Mouse (Mus musculus) B cell, adult 67 days (primary cell): ENCODE measurements around the gene Oaf. TPM values are rescaled to one million over a fixed set of nuclear protein-coding genes. Genes with fewer than 3 reads are reported as not detected.

Experiments
- total RNA-seq, 2 experiments: library from RNA; stranded (reverse); gene quantifications; 4 replicates each; pipeline ENCODE4 v1.2.4; 2023

Oaf gene
- under 1 TPM; 0.36 to 0.55 TPM for total RNA-seq

DNA sequence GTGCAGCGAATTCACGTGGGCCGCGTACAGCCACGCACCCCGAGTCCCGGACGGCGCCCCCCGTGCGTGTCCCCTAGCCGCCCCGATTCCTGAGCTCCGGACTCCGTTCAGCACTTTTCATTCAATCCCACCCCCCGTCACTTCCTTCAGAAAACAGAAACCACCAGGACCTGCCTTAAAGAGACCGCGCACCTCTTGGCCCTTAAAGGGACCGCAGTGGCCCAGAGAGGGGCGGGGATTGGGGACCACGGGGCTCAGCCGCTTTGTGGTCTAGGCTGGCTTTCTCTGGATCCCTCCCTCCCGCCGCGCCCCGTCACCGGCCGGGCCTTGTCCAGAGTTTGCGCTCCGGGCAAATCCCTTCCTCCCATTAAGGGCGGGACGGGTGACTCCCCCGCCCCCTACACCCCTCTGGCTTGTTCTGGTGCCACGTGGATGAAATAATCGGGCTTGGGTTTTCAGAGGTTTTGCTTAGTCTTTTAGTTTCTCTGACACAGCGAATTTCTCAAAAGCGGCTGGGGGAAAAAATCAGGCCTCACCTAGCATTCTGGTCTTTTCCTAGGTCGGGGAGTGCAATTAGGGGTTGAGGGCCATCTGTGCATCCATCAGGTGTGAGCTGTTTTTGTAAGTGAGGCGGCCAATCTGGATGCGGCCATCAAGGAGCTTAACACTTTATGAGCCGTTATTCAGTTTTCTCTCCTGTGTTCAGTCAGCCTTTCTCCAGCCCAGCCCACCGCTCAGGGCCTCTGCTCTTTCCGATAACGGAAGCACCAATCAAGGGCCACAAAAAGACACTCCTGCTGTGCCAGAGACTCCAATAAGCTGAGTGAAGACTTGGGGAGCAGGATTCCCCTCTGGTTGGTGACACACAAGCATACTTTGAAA is at the start of gene Oaf:
Gene Oaf, minus strand, starts transcription at position 200 of the 882 bp plus-strand sequence.

DNA sequence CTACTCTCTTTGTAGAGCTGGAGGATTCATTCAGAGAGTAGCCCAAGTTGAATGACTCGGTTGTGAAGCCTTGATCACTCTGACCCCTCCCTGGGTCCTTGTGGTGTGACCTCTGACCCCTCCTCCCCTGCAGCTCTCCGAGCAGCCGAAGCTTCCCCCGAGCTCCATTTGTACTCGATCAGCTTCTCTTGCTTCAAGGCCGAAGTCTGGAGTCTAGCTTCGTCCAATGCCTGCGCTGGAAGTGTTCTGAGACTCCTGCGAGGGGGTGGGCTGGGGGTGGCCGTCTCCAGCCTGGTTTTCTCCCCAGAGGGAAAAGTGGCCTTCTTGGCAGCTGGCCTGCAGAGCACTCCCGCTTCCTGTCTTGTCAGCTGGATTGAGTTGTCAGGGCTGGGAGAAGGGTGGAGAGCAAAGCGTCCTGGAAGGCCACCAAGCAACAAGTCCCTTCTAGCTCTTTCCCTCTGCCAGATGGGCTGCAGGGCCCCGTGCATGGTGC is 29.5 kb downstream of the Oaf start, which contains the start of gene Pou2f3:
Gene Pou2f3, minus strand, starts transcription at position 180 of the 493 bp plus-strand sequence.

Other genes starting within 250 kb of the Oaf start
- gene Arhgef12, start 132.7 kb downstream of the Oaf start, total RNA-seq, result 10 to 100 TPM; 14.0 to 16.5 TPM
- gene Tmem136, start 123.3 kb downstream of the Oaf start, total RNA-seq, result not detected
- gene Pou2f3, start 29.5 kb downstream of the Oaf start, total RNA-seq, result not detected
- gene Trim29, start 70.9 kb upstream of the Oaf start, total RNA-seq, result not detected